Mouse (Mus musculus): ENCODE measurements at regions not wholly inside any gene's neighbourhood (a gene's known extent, or its start where the extent isn't known, plus 50 kb on each side); places are given as distances from the start of the nearest gene placed in this dataset.

DNA sequence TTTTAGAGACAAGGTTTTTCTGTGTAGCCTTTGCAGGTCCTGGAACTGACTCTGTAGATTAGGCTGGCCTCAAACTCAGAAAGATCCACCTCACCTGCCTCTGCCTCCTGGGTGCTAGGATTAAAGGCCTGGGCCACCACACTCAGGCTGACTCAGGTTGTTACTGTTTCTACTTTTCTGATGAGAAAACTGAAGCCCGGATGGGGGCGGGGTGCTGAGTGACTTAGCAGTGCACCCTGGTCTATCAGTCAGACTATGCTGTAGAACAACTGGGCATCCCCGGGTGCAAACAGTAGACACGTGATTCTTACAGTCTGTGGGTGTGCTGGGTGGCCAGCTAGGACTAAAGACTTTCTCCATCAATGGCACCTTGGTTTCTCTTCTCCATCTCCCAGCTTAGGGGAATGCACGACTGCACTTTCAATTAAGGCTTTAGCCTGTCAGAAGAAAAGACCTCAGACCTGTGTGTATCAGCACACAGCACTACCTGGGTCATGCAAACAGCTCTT lies 55.1 kb upstream of the Lrp8 start:
- TF ChIP-seq CTCF (conservative IDR thresholded peaks at IDR 0.05 in 1 of 2, IDR thresholded peaks at IDR 0.05 in 1 of 2; ENCODE audit: low read depth in 2 of 2, low read length in 2 of 2) = no peak
- no peak for TF ChIP-seq CHD1 (IDR thresholded peaks at IDR 0.05; ENCODE audit: low read depth, low read length)
- no peak for TF ChIP-seq JUND (conservative IDR thresholded peaks at IDR 0.05; ENCODE audit: low read depth, low read length)
- no peak for TF ChIP-seq POLR2A (IDR thresholded peaks at IDR 0.05; ENCODE audit: low read depth, low read length)
- no peak; the same call in 1 of the 2 replicates for TF ChIP-seq MXI1 (IDR thresholded peaks at IDR 0.05; ENCODE audit: low read depth, low read length)
- TF ChIP-seq ZNF384 (IDR thresholded peaks at IDR 0.05; ENCODE audit: low read depth, low read length) = no peak

Measured in CH12.LX (cell line).